Mouse (Mus musculus) testis, adult 2 months (tissue): Measurements from ENCODE around the gene Ablim1. TPM values are rescaled to one million over a fixed set of nuclear protein-coding genes. Genes with fewer than 3 reads are reported as not detected.

ENCODE experiments used
- H3K27ac ChIP-seq: fragments of 200-500 bp; 2 replicates; pipeline ENCODE4 v1.5.1; 2012; ENCODE audit warnings: low read depth, low read length; ENCODE audit not compliant: control insufficient read depth, insufficient read depth
- H3K27me3 ChIP-seq: fragments of 200-500 bp; 2 replicates; pipeline ENCODE4 v1.6.1; 2012; ENCODE audit warnings: mild to moderate bottlenecking, low read length, moderate library complexity; ENCODE audit not compliant: control insufficient read depth, insufficient read depth
- H3K36me3 ChIP-seq: fragments of 200-500 bp; 2 replicates; pipeline ENCODE4 v1.6.1; 2012; ENCODE audit warnings: mild to moderate bottlenecking, low read length; ENCODE audit not compliant: control insufficient read depth, insufficient read depth
- H3K4me1 ChIP-seq: fragments of 200-500 bp; 2 replicates; pipeline ENCODE4 v1.6.1; 2012; ENCODE audit warnings: low read length; ENCODE audit not compliant: control insufficient read depth, insufficient read depth
- H3K4me3 ChIP-seq: fragments of 200-500 bp; 2 replicates; pipeline ENCODE4 v1.5.1; 2012; ENCODE audit warnings: low read depth, mild to moderate bottlenecking, low read length, moderate library complexity, mixed read lengths; ENCODE audit not compliant: control insufficient read depth
- CTCF ChIP-seq: fragments of 200-500 bp; IDR thresholded peaks from 2 replicates; pipeline ENCODE4 v1.5.1; 2012; ENCODE audit warnings: low read depth, mild to moderate bottlenecking, inconsistent platforms, low read length, moderate library complexity; ENCODE audit not compliant: control insufficient read depth, insufficient read depth, insufficient replicate concordance
- POLR2A ChIP-seq: fragments of 200-500 bp; IDR thresholded peaks from 2 replicates; pipeline ENCODE4 v1.6.1; 2012; ENCODE audit warnings: low read depth, mild to moderate bottlenecking, inconsistent platforms, low read length, moderate library complexity; ENCODE audit not compliant: control insufficient read depth
- polyA plus RNA-seq: library from polyadenylated mRNA; depleted of rRNA; stranded (reverse); fragments of >200 nt; gene quantifications from 2 replicates; pipeline ENCODE4 v1.2.3, GENCODE M21; 2012

Ablim1 gene
- polyA plus RNA-seq, 1 experiment = 3.0 TPM

DNA sequence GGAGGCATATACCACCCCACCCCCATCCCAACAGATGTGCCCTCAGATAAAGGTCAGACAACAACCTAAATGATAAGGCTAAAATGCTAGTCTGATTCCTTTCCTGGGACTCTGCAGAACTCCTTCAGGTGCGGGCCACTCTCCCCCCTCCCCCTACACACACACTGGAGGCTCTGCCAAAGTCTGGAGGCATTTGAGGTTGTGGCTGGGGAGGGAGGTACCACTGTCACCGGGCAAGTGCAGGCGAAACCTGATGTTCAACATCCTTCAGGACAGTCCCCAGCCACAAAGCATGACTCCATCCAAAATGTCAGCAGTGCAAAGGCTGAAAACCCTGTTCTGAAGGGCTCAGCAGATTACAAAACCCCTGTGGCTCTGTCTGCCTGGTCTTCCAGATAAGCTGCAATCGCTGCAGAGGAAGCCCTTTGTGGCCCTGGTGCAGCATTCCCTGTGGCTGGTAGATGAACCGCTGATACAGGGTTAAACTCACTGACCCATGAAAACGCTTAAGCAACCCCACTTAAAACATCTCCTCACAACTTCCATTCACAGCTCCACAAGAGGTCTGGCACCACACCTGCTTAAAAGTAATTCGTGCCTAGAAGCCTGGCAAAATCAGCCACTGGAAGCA, 197.7 kb downstream of the Ablim1 start:
- no peak for TF ChIP-seq CTCF
- TF ChIP-seq POLR2A = no peak
- no peak overlapping the region for H3K27ac ChIP-seq
- no peak overlapping the region for H3K4me3 ChIP-seq
- H3K36me3 ChIP-seq = no peaks in the 10 kb centered on the region
- no peaks in the 10 kb centered on the region for H3K4me1 ChIP-seq
- H3K27me3 ChIP-seq = no peaks in the 10 kb centered on the region

DNA sequence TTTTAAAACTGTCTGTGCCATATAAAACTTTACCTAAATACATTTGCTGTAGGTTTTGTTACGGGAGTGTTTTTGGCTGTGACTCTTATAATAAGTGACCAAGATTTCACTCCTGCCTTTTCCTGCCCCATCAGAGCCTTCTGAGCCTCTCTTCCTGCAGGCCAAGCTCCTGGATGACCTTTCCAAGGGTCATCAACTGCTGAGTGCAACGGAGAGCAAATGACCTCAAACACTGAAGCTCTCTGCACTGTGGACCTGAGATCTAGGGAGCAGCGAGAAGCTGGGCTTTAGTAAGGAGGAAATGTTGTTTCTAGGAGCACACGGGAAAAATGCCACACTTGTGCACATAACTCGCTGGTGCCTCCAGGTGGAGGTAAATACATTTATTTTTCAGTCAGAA, 199.0 kb downstream of the Ablim1 start:
- no peaks in the 10 kb centered on the region for H3K27me3 ChIP-seq
- no peak for TF ChIP-seq CTCF
- TF ChIP-seq POLR2A = no peak
- no peaks in the 10 kb centered on the region for H3K36me3 ChIP-seq
- H3K4me3 ChIP-seq = no peak overlapping the region
- H3K4me1 ChIP-seq = no peaks in the 10 kb centered on the region
- no peak overlapping the region for H3K27ac ChIP-seq

DNA sequence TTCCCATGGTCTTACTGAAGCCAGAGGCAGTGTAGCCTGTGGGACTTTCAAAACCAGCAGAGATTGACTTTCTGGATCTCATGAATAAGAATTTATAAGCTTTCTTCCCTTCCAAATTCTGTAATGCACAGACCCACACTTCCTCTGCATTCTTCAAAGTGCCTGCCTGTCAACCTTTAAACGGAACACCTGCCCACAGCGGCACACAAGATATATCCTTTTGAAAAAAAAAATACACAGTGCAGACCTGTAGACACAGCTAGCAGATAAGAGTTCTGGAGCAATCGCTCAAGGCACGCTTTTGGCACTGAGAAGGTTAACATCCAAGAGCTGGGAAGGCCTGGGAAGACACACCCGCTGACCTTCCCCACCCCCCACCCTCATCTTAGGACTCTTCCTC, 199.8 kb downstream of the Ablim1 start:
- no peaks in the 10 kb centered on the region for H3K27me3 ChIP-seq
- no peaks in the 10 kb centered on the region for H3K4me1 ChIP-seq
- TF ChIP-seq CTCF = no peak
- TF ChIP-seq POLR2A = no peak
- H3K4me3 ChIP-seq = no peak overlapping the region
- no peak overlapping the region for H3K27ac ChIP-seq
- no peaks in the 10 kb centered on the region for H3K36me3 ChIP-seq

DNA sequence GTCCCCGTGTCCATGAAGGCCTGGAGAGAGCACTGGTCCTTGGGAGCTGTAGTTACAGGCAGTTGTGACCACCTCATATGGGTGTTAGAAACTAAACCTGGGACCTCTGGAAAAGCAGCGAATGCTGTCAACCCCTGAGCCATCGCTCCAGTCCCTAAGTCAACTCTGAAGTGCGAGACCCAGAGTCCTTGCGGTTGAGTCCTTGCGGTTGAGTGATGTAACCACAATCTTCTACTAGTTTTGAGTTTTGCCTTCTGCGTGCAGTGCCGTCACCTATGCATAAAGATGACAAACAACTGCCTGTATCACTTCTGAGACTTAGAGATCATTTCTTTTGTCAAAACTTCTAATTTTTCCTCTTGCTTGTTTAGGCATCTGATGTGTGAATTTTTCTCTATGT, 200.7 kb downstream of the Ablim1 start:
- no peaks in the 10 kb centered on the region for H3K27me3 ChIP-seq
- TF ChIP-seq CTCF (no peak), POLR2A (no peak)
- H3K27ac ChIP-seq = no peak overlapping the region
- no peaks in the 10 kb centered on the region for H3K4me1 ChIP-seq
- H3K4me3 ChIP-seq = no peak overlapping the region
- H3K36me3 ChIP-seq = no peaks in the 10 kb centered on the region

DNA sequence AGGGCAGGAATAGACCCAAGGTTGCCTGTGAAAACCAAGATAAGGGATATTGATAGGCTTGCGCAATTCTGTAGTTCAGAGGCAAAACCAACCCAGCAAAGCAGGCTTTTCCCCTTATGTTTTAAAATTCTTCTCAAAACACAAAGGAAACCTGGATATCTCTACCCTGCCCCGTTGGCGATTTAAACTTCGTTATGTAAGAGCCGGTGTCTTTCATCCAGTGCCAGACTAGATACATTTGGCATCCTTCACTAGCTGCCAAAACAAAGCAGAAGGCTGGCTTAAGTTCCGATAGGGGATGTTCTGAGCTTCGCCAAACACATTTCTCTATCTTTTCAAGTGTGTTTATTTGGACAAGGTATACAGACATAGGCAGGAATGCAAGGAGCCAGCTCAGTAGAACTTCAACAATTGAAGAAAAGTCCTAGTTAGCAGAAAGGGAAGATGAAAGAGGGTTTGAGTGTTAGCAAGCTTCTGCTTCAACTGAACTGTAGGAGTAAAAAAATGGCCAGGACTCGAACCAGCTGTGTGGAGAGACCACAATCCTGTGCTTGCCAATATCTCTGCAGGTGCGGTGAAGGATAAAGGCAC, 201.8 kb downstream of the Ablim1 start:
- Histone ChIP-seq H3K4me3 (no peak overlapping the region), H3K36me3 (no peaks in the 10 kb centered on the region), H3K27ac (no peak overlapping the region), H3K27me3 (no peaks in the 10 kb centered on the region), H3K4me1 (no peaks in the 10 kb centered on the region)
- TF ChIP-seq CTCF = no peak
- TF ChIP-seq POLR2A = no peak

DNA sequence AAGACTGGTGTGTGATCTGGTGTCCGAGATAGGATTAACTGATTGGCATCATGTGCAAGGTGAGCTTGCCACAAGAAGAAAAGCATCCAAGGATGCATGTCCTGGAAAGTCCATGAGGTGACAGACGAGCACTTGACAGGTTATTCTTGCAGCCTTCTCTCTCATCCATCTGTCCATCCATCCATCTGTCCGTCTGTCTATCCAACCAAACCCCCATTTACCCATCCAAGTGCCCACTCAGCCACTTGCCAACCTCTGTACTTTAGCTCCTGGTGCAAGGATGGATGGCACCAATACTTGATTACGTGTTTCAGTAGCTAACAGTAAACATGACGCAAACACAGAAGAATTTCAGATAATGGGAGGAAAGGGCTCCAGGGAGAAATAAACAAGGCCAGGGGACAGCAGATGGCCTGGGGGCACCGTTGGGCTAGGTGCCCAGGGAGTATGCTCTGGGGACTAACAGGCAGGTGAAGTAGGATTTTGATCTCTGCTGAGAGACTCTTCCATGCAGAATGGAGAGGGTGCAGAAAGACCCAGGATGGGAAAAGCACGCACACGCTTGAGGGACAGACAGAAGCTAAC, 202.4 kb downstream of the Ablim1 start:
- Histone ChIP-seq H3K36me3 (no peaks in the 10 kb centered on the region), H3K27ac (no peak overlapping the region), H3K4me1 (no peaks in the 10 kb centered on the region), H3K4me3 (no peak overlapping the region), H3K27me3 (no peaks in the 10 kb centered on the region)
- TF ChIP-seq CTCF = no peak

DNA sequence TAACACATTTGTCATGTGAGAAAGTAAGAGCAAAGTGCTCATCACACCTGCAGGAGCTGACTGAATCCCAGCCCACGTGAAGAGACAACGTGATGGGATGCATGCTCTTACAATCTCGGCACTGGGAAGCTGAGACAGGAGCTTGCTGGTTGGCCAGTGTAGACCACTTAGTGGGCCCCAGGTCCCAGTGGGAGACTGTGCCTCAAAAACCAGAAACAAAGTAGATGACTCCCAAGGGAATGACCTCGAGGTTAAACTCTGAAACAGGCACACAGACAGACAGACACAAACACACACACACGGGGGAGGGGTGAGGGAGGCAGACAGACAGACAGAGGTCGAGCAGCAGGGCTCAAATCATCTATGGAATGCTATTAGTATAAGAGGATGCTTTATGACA, 203.4 kb downstream of the Ablim1 start:
- H3K36me3 ChIP-seq = no peaks in the 10 kb centered on the region
- no peak overlapping the region for H3K4me3 ChIP-seq
- no peaks in the 10 kb centered on the region for H3K27me3 ChIP-seq
- H3K27ac ChIP-seq = no peak overlapping the region
- H3K4me1 ChIP-seq = no peaks in the 10 kb centered on the region; the same call in 1 of the 2 replicates
- no peak for TF ChIP-seq POLR2A
- TF ChIP-seq CTCF = no peak

DNA sequence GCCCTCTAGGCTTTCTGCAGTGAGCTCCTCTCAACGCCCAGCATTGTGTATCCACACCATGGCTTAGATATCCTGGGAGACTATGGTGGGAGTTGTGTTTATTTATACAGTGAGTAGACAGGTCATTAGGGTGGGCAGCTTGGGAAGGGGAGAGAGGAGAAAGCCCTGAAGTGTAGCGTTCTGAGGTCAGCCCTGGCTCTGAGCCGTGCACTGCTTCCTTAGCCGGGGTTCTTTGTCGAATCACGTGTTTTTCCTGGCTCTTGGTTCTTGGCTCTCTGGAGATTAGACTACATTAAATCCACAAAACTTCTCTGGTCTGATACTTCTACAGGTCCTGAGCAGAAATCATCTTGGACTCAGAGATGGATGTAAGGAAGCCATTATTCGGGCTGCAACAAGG, 205.1 kb downstream of the Ablim1 start:
- no peak overlapping the region for H3K4me3 ChIP-seq
- H3K4me1 ChIP-seq = no peaks in the 10 kb centered on the region; the same call in 1 of the 2 replicates
- no peak overlapping the region for H3K27ac ChIP-seq
- H3K36me3 ChIP-seq = no peaks in the 10 kb centered on the region
- TF ChIP-seq CTCF (no peak), POLR2A (no peak)
- no peaks in the 10 kb centered on the region for H3K27me3 ChIP-seq
